Mouse (Mus musculus) MEL-GATA-1-ER (cell line): ENCODE results near the gene Dlgap1.

Source experiments
- DNase-seq: peaks from one replicate; pipeline ENCODE4 v3.0.0-alpha.2; 2012; ENCODE audit warnings: low read depth; ENCODE audit errors: extremely low read depth

Gene Dlgap1

GRCm38 (mm10) chr17:70713470-70713869 lies 744.6 kb downstream of the Dlgap1 start:
- DNase-seq: no peak

DNA sequence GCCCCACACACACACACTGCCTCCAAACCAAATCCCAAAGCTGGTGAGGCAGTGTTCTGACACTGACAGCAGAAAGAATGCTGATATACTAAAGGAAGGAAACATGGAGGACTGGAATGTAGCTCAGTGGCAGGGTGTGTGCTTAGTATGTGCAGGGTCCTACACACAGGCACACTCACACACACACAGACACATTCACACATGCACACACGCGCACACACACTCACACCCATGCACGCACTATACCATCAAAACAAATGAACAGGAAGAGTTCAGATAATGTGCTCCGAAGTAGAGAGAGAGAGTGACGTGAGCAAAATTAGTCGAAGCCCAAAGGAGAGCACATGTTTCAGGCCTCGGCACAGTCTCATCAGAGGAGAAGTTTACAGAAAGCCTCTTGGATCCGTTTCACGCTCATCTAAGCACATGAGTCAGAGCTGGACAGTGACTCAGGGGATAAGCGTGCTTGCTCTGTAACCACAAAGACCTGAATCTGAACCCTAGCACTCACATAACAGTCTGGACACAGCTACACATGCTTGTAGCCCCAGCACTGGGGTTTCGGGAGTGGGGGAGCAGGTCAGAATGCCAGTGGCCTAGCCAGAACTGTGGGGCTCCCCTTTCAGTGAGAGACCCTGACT lies 750.9 kb downstream of the Dlgap1 start:
- no peak for DNase-seq

DNA sequence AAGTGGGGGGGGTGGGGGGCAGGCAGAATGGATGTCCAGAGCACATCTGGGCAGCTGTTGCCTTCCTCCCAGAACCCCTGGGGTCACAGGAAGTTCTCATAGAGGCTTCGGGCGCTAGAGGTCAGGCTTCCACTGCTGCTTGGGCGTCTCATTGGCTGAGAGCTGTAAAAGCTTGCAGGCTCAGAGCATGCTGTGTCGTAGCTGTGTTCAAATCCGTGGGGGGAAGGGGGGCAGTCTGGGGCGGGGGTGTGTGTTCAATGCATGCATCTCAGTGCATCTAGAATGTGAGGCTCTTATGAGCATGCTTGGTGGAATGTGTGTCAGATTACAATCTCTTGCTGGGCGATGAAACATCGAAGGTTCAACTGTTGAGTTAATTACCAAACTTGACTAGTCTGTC lies 751.9 kb downstream of the Dlgap1 start:
- DNase-seq: no peak

- DNase-seq: no peak
Measured at GRCm38 (mm10) chr17:70722146-70722545, 753.3 kb downstream of the Dlgap1 start.

GRCm38 (mm10) chr17:70728719-70729281 lies 759.9 kb downstream of the Dlgap1 start:
- DNase-seq: peak; percentile 82

DNA sequence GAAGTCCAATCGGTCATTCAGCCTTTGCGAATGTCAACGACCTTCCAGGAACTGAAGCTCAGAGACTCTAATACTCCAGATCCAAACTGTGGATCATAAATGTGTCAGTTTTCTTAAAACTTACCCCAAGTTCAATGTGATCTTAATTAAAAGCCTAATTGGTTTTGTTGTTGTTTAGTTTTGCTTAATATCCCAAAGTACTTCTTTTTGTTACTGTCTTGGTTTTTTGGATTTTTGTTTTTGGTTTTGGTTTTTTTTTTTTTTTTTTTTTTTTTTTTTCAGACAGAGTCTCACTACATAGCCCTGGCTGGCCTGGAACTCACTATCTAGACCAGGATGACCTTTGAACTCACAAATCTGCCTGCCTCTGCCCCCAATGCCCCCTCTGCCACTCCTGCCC lies 765.9 kb downstream of the Dlgap1 start:
- no peak for DNase-seq

DNA sequence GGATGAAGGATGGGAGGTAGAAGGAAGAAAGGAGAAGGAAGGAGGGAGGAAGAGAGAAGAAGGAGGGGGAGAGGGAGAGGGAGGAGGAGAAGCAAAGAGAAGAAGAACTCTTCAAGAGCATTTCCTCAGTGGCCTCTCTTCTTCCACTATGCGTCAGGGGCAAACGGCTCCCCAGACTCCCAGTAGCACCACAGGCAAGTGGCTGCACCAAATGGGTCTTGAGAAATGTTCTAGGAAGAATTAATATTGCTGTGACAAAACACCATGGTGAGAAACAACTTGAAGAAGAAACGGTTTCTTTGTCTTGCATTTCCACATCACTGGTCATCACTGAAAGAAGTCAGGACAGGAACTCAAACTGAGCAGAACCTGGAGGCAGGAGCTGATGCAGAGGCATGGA lies 766.5 kb downstream of the Dlgap1 start:
- DNase-seq: no peak

- no peak for DNase-seq
Measured at GRCm38 (mm10) chr17:70737424-70737823, 768.6 kb downstream of the Dlgap1 start.

DNA sequence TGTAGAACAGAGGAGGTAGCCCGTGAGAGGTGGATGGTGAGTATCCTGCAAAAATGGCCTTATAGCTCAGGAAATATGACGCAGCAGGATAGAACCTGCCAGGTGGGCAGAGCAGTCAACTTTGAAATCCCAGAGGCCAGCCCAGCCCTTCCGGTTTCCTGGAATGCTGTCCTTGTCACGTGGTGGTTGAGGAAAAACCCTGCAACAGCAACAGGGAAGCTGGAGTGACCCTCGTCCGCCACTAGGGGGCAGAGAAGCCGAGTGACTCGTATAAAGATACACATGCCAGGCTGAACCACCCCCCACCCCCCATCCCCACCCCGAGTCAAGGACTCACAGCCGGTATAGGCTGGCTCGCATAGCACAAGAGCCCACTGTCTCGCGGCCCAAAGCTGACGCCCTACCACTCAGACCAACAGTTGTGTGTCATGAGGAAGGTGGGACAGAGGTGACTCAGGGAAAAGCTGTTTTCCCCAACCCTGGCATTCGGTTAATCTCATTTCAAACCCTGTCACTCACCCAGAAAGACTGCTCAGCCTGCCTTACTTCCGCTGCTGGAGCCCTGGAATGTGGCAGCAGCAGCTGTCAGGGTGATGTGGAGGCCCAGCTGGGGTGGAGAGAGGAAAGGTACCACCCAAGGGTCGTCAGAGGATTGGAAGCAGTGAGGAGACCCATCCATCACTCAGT lies 769.4 kb downstream of the Dlgap1 start:
- peak; percentile 42 for DNase-seq

- no peak for DNase-seq
Measured at GRCm38 (mm10) chr17:70739346-70739745, 770.5 kb downstream of the Dlgap1 start.

- DNase-seq: no peak
Measured at GRCm38 (mm10) chr17:70741696-70742095, 772.8 kb downstream of the Dlgap1 start.

GRCm38 (mm10) chr17:70744570-70745153 lies 775.8 kb downstream of the Dlgap1 start:
- DNase-seq: no peak

- no peak for DNase-seq
Measured at GRCm38 (mm10) chr17:70745385-70745784, 776.5 kb downstream of the Dlgap1 start.

- DNase-seq: no peak
Measured at GRCm38 (mm10) chr17:70746379-70747079, 777.7 kb downstream of the Dlgap1 start.

- DNase-seq: no peak
Measured at GRCm38 (mm10) chr17:70747731-70748475, 779.0 kb downstream of the Dlgap1 start.

- DNase-seq: no peak
Measured at GRCm38 (mm10) chr17:70748476-70748830, 779.6 kb downstream of the Dlgap1 start.

GRCm38 (mm10) chr17:70748964-70749650 lies 780.2 kb downstream of the Dlgap1 start:
- no peak for DNase-seq

DNA sequence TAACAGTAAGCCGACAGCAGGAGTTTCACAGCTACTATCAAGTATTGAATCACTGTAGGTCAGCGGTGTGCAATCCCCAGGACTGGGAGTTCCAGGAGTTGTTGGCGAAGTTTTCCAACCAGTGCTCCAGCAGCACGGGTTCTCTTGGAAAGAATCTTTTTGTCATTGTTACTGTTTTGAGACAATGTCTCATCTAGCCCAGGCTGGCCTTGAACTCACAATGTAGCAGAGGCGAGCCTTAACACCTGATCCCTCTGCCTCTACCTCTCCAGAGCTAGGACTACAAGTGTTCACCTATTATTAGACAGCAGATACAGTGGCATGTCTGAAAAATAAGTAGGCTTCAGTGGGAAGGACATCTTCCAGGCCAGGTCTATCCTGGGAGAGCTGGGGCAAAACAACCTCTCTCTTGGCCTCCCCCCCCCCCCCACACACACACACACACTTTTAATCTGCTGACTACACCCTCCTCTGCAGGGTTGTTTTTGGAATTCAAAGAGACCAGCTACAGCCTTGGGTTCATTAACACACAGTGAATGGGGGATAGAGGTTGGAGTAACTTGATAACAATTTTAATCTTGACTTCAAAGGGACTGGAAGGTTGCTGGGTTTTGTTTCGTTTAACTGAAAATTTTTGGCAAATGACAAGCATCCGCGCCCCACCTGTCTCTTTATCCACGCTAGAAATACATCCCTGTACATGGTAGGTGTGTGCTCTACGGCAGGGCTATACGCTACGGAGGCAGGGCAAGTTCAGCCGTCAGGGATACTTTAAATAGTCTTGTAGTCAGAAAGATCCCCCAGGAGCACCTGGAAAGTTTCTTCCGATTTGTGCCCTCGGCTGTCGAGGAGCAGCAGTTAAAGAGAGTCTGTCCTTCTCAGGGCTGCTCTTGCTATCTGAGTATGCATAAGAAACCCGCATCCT lies 781.6 kb downstream of the Dlgap1 start:
- DNase-seq: no peak

DNA sequence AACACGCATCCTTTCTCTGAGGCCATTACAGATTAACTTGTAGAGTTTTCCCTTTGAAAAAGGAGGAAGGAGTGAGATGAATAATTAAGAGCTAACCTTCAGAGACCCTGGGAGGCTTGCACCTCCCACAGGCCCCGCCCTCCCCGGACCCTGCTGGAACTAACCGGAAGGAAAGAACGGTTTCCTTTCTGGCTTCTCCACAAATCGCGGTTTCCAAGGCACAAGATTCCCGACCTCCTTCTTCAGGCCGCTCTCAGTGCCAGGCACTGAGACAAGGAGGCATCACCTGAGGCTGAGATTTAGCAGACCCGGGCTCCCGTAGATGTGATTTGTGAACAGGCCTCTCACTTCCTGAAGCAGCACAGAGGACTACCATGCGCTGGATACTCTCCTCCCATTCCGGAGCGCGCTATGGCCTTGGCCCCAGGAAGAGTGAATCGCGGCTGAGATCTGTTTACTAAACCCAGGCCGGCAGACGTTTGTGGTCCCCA lies 782.3 kb downstream of the Dlgap1 start:
- no peak for DNase-seq
